Mouse (Mus musculus) right cerebral cortex, postnatal 36 days (tissue): ENCODE measurements around the gene Abca6.
A peak's percentile ranks its signal among the peaks of the same experiment; 100 is the strongest.

Experiments
- DNase-seq, 2 experiments: peaks; one replicate each; pipeline ENCODE4 v3.0.0; 2022; ENCODE audit warnings: low spot score in 2 of 2, mixed read lengths in 1 of 2

Abca6 gene

GRCm38 (mm10) chr11:110251534-110251933 lies at the start of gene Abca6:
Gene Abca6 (minus strand): TSS chr11:110251776.
- DNase-seq = no peak

DNA sequence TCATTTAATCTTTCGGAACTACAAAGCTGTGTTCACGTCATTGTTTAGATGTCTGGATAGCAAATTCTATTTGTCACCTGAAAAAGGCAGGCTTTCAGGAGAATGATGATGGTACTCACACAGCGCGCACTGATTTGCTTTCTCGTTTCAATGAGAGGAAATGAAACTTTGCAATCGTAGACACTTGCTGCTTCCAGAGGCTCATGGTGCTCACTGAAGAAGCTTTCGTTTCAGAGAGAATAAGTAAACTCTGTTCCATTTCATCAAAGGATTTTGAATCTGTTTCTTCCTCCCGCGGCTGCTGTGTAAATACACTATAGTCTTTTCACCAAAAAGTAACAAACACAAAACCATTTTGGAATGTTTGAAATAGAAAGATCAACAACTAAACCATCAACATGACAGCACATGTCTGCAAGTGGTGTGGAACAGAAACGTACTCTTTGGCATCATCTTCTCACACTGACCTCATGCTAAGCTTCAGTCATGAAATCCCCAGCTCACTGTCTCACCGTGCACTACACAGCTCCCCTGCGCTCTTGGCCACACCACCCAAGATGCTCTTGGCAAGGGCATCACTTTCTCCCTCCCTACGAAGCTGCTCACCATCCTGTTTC lies 46.4 kb upstream of the Abca6 start:
- DNase-seq = no peak

GRCm38 (mm10) chr11:110290586-110290985 lies 39.0 kb upstream of the Abca6 start:
- DNase-seq = no peak

- DNase-seq = no peak
Measured at GRCm38 (mm10) chr11:110288423-110288822, 36.8 kb upstream of the Abca6 start.

DNA sequence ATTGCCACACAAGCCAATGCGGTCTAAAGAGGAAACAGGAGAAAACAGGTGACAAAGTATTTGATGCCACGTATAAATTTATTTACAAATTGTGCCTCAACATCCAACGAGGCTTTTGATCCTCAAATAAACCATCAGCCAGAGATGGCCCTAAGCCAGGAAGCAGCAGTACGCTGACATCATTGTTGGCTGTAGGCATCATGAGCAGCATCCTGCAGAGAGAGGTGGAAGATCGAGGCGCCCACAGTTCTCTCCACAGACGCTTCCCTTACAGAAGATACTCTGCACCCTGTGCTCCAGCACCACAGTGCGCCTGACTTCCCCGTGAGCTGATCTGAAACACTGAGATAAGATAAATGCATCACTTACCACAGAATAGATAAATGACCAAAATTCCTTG lies 36.1 kb upstream of the Abca6 start:
- no peak for DNase-seq

GRCm38 (mm10) chr11:110286331-110286730 lies 34.8 kb upstream of the Abca6 start:
- no peak for DNase-seq

- no peak for DNase-seq
Measured at GRCm38 (mm10) chr11:110284849-110285248, 33.3 kb upstream of the Abca6 start.

GRCm38 (mm10) chr11:110284185-110284787 lies 32.7 kb upstream of the Abca6 start:
- no peak for DNase-seq

DNA sequence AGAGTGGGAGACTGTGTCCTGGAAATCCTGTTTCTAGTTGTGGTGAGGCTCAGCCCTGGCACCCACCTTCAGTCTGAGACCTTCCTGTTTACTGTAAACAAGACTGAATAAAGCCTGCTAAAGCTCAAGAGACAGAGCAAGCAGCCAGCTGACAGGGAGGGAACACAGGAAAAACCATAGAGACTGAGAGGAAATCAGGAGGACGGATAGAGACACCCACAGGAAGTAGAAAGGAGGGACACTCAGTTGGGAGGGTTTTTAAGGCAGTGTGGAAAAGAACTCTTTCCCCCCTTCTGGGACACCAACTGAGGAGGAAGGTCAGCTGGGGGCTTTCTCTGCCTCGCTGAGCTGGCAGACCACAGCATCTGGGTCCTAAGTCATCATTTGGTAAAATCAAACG lies 23.2 kb upstream of the Abca6 start:
- DNase-seq = no peak

- peak; percentile 21 to 29 for DNase-seq
Measured at GRCm38 (mm10) chr11:110271745-110272144, 20.2 kb upstream of the Abca6 start.

- DNase-seq = peak; percentile 37 to 46
Measured at GRCm38 (mm10) chr11:110268244-110268844, 16.8 kb upstream of the Abca6 start.

DNA sequence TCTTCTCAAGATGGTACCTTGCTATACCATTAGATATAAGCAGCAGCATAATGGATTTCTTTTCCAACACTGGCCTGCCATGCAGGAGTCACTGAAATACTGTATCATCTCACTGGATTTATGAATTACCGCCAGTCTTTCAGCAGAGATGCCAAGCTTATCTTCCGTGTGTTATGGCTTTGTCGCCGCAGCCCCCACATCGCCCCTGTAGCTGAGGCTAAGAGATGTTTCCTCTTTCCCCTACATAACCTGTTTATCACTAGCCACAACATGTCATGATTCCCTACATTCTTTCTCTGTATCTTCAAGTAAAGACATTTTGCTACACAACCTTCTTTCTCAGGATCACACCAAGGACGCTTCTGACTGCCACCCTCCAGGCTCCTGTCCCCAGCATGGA lies 15.7 kb upstream of the Abca6 start:
- no peak for DNase-seq

- DNase-seq = no peak
Measured at GRCm38 (mm10) chr11:110266757-110267156, 15.2 kb upstream of the Abca6 start.

DNA sequence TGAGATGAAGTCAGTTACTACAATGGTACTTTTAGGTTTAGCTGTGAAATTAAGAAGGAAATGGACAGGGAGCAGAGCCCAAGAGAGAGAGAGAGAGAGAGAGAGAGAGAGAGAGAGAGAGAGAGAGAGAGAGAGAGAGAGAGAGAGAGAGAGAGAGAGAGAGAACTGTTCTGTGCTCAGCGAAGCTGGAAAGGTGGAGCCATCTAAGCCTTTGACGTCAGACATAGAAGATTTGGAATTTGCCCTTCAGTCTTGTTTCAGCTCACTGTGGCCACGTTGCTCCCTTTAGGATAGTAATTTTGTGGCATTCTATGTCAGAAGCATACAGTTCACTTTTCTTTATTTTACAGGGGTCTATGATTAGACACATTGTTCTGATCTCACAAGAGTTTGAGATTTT lies 10.3 kb upstream of the Abca6 start:
- DNase-seq = no peak

DNA sequence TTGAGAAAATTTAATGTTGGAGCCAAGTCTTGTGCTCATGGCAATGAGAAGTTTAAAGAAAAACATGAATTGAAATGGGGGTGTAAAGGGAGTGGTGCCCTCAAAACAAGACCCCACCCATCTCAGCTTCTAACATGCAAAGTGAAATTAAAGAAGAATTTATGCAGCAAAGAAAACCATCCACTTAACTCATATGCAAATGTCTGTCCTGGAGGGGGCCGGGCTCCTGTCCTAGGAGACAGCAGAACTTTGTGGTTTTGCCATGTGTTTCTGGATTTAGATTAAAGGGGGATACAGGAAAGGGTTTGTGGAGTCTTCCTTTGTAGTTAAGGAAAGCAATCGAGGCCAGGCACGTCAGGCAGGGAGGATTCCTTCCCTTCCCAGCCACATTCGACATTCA lies 6.3 kb upstream of the Abca6 start:
- no peak for DNase-seq

DNA sequence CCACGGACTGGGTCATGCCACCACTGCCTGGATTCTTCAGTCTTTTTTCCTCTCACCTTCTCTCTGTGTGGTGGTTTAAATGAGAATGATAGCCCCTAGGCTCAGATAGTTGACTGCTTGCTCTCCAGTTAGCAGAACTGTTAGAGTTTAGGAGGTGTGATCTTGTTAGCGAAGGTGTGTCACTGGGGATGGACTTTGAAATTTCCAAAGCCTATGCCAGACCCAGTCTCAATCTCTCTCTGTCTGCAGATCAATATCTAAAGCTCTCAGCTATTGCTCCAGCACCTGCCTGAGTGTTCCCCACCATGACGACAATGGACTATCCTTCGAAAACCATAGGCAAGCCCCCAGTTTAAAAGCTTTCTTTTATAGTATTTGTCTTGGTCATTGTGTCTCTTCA lies 5.5 kb upstream of the Abca6 start:
- no peak for DNase-seq

GRCm38 (mm10) chr11:110252256-110252655 lies 680 bp upstream of the Abca6 start:
- no peak for DNase-seq

- no peak for DNase-seq
Measured at GRCm38 (mm10) chr11:110244730-110245129, 6.8 kb downstream of the Abca6 start.

DNA sequence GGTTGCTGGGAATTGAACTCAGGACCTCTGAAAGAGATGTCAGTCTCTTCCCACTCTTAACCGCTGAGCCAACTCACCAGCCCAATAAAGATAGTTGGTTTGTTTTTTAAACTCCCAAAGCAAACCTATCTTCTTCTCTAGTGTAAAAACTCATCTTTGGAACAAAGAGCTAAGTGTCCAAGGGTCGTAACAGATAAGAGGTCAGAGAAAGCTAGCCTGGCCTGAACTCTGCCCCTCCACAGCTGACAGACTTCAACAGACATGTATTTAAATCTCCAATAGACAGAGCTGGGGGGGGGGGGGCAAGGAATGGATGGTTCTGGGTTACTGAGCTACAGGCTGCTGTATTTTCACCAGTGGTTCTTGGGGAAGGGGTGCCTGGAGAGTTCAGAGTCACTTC lies 14.1 kb downstream of the Abca6 start:
- no peak for DNase-seq

DNA sequence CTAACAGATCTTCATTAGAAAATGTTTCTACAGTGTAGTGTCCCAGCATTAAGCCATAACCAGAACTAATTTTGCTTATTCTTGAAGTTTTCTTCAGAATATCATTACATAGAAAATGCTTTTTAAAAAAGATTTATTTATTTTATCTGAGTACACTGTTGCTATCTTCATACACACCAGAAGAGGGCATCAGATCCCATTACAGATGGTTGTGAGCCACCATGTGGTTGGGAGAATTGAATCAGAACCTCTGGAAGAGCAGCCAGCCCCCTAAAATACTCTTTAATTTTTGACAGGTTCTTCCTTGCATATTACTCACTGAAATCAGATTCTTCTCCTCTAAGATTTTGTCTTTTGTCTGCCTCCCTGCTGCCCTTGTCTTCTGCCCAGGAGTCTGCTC lies 18.6 kb downstream of the Abca6 start:
- no peak for DNase-seq

DNA sequence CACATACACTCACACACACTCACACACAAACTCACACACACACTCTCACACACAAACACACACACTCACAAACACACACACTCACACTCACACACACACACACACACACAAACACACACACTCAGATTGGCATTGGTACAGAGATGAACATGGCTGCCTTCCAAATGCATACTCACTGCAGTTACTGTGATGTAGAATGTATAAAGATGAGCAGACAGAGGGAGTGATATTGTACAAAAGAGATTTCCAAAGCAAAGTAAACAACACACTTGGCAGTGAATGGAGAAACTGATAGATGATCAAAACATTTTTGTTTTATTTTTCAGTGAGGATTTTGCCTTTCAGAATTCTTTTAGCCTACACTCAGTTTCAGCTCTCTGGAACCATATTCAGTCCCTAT lies 34.5 kb downstream of the Abca6 start:
- no peak for DNase-seq

GRCm38 (mm10) chr11:110203930-110204329 lies 47.6 kb downstream of the Abca6 start:
- DNase-seq = no peak

DNA sequence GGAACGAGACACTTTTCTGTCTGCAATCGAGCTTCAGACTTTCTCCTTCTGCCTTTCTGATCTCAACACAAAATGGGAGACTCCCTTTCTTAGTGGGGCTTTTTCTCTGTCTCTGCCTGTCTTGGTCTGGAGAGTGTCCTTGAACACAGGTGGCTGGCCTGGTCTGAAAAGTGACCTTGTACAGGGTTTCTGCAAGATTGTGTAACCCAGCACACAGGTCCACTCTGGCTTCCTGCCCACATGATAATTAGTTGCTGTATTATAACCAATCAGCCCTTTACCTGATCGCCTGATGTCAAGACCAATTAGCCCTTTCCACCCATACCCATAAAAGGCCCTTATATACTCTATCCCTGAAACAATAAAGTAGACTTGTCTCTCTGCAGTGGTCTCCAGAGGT lies 52.7 kb downstream of the Abca6 start:
- no peak for DNase-seq
